Mouse (Mus musculus) erythroblast, embryonic 14.5 days (primary cell): ENCODE results near the gene Chrm3. TPM values are rescaled to one million over a fixed set of nuclear protein-coding genes. Genes with fewer than 3 reads are reported as not detected.

Source experiments
- H3K27me3 ChIP-seq: 2 replicates; pipeline ENCODE4 v1.6.1; 2012; ENCODE audit warnings: inconsistent platforms; ENCODE audit not compliant: control insufficient read depth
- H3K36me3 ChIP-seq: 2 replicates; pipeline ENCODE4 v1.6.1; 2012; ENCODE audit warnings: mild to moderate bottlenecking, inconsistent platforms; ENCODE audit not compliant: control insufficient read depth
- H3K4me1 ChIP-seq: 2 replicates; pipeline ENCODE4 v1.6.1; 2012; ENCODE audit warnings: inconsistent platforms; ENCODE audit not compliant: control insufficient read depth
- H3K4me3 ChIP-seq: replicated peaks from 2 replicates; pipeline ENCODE3; 2012; ENCODE audit warnings: moderate library complexity, mild to moderate bottlenecking, inconsistent platforms
- H3K9me3 ChIP-seq: 2 replicates; pipeline ENCODE4 v1.6.1; 2012; ENCODE audit warnings: low read length, inconsistent platforms, mixed read lengths; ENCODE audit not compliant: control insufficient read depth
- GATA1 ChIP-seq: IDR thresholded peaks from 2 replicates; pipeline ENCODE4 v1.6.1; 2012; ENCODE audit warnings: low read length, inconsistent platforms, mixed read lengths
- TAL1 ChIP-seq: IDR thresholded peaks from 3 replicates; pipeline ENCODE4 v1.6.1; 2012; ENCODE audit warnings: low read length, inconsistent platforms, mixed read lengths
- polyA plus RNA-seq: library from polyadenylated mRNA; stranded (reverse); fragments of >175 nt; gene quantifications from 2 replicates; pipeline ENCODE4 v1.2.3, GENCODE M21; 2012

Gene Chrm3
- polyA plus RNA-seq, 1 experiment, result not detected

DNA sequence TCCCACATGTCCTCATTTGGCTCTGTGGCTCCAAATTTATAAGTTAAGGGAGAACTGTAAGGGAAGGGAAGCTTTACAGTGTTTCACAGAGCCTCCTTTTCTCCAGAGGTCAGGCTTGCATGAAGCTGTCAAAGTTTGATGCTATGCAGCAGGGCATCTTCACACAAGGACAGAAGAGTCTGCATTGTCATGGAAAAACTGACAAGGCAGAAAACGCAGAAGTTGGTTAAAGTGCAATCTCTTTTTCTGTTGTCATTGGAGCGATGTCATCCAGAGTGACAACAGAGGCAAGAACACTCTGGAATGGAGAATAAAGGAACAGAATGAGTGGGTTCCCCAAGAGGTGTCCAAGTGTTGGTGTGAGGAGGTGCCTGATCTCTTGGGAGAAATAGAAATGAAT, 377.4 kb downstream of the Chrm3 start:
- no peak overlapping the region for H3K4me3 ChIP-seq
- no peaks in the 10 kb centered on the region for H3K9me3 ChIP-seq
- H3K36me3 ChIP-seq, result no peaks in the 10 kb centered on the region
- no peaks in the 10 kb centered on the region for H3K27me3 ChIP-seq
- no peaks in the 10 kb centered on the region for H3K4me1 ChIP-seq
- no peak for TF ChIP-seq GATA1
- no peak for TF ChIP-seq TAL1

DNA sequence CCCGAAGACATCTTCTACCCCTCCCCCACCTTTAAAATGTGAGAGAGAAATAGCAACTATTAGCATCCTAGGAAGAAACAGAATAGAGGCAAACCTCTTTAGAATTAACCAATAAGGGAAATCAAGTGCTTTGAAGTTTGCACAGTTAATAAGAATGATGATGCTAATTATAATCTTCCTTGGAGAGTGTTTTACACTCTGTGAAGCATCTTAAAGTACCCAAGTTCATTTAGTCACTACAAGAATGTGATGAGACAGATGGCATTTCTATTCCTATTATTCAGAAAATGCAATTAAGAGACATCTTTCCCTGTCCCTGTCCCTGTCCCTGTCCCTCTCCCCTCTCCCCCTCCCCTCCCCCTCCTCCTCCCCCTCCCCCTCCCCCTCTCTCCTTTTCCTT, 382.9 kb downstream of the Chrm3 start:
- Histone ChIP-seq H3K9me3 (no peaks in the 10 kb centered on the region), H3K36me3 (no peaks in the 10 kb centered on the region), H3K4me1 (no peaks in the 10 kb centered on the region), H3K27me3 (no peaks in the 10 kb centered on the region), H3K4me3 (no peak overlapping the region)
- no peak for TF ChIP-seq TAL1
- no peak for TF ChIP-seq GATA1

DNA sequence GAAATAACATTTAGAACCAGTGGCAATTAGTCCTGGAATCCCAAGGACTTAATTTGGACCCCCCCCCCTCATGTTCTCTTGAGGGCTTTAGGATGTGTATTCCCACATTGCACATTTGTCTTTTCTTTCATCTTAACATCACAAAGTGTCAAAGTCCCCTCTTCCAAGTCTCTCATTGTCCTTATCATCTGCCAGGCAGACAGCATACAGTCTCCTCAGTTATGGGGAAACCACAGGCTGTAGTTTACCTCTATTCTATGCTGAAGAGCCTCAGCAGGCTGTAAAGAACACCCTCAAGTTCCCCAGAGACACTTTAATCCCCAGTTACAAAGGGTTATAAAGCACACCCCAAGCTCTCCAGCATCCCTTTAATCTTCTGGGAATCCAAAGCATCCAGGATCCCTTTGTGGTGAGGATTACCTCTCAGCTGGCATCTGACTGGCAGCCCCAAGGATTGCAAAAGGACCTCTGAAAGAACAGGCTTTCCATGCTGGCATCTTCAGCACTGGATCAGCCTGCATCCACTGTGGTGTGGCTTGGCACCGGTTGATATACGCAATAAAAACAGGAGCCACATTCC, 386.8 kb downstream of the Chrm3 start:
- Histone ChIP-seq H3K4me3 (no peak overlapping the region), H3K36me3 (no peaks in the 10 kb centered on the region), H3K9me3 (no peaks in the 10 kb centered on the region), H3K27me3 (no peaks in the 10 kb centered on the region), H3K4me1 (no peaks in the 10 kb centered on the region)
- TF ChIP-seq TAL1 (no peak), GATA1 (no peak)

- TF ChIP-seq GATA1 (no peak), TAL1 (no peak)
Measured at GRCm38 (mm10) chr13:9971845-9972244, 388.8 kb downstream of the Chrm3 start.

GRCm38 (mm10) chr13:9952619-9953018, 408.0 kb downstream of the Chrm3 start:
- H3K9me3 ChIP-seq, result no peaks in the 10 kb centered on the region
- TF ChIP-seq GATA1 (no peak), TAL1 (no peak)
- H3K36me3 ChIP-seq, result no peaks in the 10 kb centered on the region
- H3K4me3 ChIP-seq, result no peak overlapping the region
- no peaks in the 10 kb centered on the region for H3K27me3 ChIP-seq
- no peaks in the 10 kb centered on the region for H3K4me1 ChIP-seq

More at GRCm38 (mm10) chr13:9971845-9972244, 388.8 kb downstream of the Chrm3 start:
- Histone ChIP-seq H3K27me3 (no peaks in the 10 kb centered on the region), H3K9me3 (no peaks in the 10 kb centered on the region), H3K4me1 (no peaks in the 10 kb centered on the region), H3K36me3 (no peaks in the 10 kb centered on the region), H3K4me3 (no peak overlapping the region)

DNA sequence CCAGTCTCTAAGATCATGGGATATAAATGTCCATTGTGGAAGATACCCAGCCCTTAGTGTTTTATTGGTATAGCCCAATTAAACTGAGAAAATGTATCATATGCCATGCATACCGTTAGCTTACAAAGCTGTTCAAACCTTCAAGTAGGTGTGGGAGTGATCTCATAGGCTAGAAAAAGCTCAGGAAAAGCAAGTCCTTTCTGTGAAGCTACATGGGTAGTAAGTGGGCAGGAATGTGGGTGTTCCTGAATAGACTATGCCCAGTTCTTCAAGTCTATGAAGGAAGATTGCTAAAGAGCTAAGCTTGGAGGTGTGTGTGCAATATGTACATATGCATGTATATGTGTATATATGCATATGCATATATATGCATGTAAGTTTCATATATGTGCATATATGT, 409.3 kb downstream of the Chrm3 start:
- no peaks in the 10 kb centered on the region for H3K36me3 ChIP-seq
- H3K9me3 ChIP-seq, result no peaks in the 10 kb centered on the region
- TF ChIP-seq TAL1 (no peak), GATA1 (no peak)
- no peaks in the 10 kb centered on the region for H3K4me1 ChIP-seq
- no peaks in the 10 kb centered on the region for H3K27me3 ChIP-seq
- H3K4me3 ChIP-seq, result no peak overlapping the region

DNA sequence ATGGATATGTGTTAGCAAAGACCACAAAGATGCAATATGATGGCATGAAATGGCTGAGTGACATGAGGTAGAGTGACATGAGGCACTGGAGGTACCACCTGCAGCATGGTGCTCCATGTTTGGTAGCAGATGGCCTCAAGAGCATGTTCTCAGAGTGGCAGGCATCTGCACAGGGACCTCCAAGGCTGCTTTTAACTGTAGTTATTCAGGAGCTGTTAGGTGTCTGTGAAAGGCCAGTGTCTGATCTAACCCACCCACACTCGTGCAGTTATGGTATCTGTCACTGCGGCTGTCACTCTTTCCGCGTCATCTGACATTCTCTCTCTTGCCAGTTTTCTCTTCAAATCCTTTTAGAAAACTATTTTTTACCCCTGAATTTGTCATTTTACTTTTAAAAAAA, 411.6 kb downstream of the Chrm3 start:
- Histone ChIP-seq H3K4me3 (no peak overlapping the region), H3K27me3 (no peaks in the 10 kb centered on the region), H3K9me3 (no peaks in the 10 kb centered on the region), H3K36me3 (no peaks in the 10 kb centered on the region), H3K4me1 (no peaks in the 10 kb centered on the region)
- TF ChIP-seq TAL1, result no peak
- TF ChIP-seq GATA1, result no peak

- Histone ChIP-seq H3K27me3 (no peaks in the 10 kb centered on the region), H3K4me1 (no peaks in the 10 kb centered on the region), H3K9me3 (no peaks in the 10 kb centered on the region), H3K36me3 (no peaks in the 10 kb centered on the region), H3K4me3 (no peak overlapping the region)
- TF ChIP-seq GATA1 (no peak), TAL1 (no peak)
Measured at GRCm38 (mm10) chr13:9940186-9940585, 420.5 kb downstream of the Chrm3 start.

DNA sequence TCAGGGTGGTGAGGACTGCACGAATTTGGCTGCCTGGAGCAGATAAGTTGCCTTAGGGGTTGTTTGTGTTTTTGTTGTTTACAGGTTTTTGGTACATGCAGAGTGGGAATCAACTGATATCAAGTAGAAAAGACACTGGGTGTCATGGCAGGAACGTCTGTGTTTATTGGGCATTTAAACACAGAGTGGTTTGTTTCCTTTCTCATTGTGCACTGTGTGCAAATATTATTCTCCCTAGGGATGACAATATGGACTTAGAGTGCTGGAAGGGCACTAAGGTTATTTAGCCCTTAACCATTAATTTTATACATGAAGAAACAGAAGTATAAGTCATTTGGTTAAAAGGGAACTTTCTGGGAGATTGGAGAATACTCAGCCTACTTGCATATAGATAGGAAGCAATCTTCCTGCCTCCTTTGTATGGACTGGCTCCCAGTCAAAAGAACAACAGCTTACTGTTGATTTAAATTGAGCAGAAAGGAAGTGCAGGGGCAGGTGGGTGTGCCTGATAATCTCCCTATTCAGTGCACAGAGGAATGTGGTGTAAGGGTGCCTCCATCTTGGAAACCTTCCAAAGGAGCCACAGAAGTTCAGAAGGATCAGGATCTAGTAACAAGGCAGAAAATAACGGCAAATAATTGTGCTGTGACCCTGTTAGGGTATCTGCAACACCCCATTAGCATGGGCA, 421.7 kb downstream of the Chrm3 start:
- H3K4me1 ChIP-seq, result no peaks in the 10 kb centered on the region
- H3K4me3 ChIP-seq, result no peak overlapping the region
- TF ChIP-seq TAL1, result no peak
- no peak for TF ChIP-seq GATA1
- H3K36me3 ChIP-seq, result no peaks in the 10 kb centered on the region
- no peaks in the 10 kb centered on the region for H3K9me3 ChIP-seq
- H3K27me3 ChIP-seq, result no peaks in the 10 kb centered on the region
